Mouse (Mus musculus) thymus, adult 2 months (tissue): ENCODE measurements around the gene Dab2ip.

Source experiments
- CTCF ChIP-seq: fragments of 200-500 bp; IDR thresholded peaks from 2 replicates; pipeline ENCODE4 v1.5.1; 2012; ENCODE audit warnings: mild to moderate bottlenecking, control low read depth, low read length, moderate library complexity, borderline replicate concordance; ENCODE audit not compliant: control insufficient read depth, poor library complexity, insufficient read depth; ENCODE audit errors: extremely low read depth
- POLR2A ChIP-seq: fragments of 200-500 bp; IDR thresholded peaks from 2 replicates; pipeline ENCODE4 v1.6.1; 2012; ENCODE audit warnings: mild to moderate bottlenecking, low read length, control low read depth, moderate library complexity; ENCODE audit not compliant: control insufficient read depth, poor library complexity, insufficient read depth; ENCODE audit errors: extremely low read depth

GRCm38 (mm10) chr2:35608856-35609255 lies 50.8 kb downstream of the Dab2ip start:
- TF ChIP-seq CTCF (no peak), POLR2A (no peak)
